Mouse (Mus musculus) gastrocnemius, postnatal 36 days (tissue): ENCODE data around the gene Rims3. TPM values are rescaled to one million over a fixed set of nuclear protein-coding genes. Genes with fewer than 3 reads are reported as not detected.

Experiments
- DNase-seq, 2 experiments: peaks; one replicate each; pipeline ENCODE4 v3.0.0; 2022
- intact Hi-C: fragments of 180-260 bp; cut with DNase I; formaldehyde crosslinking; loops from one replicate; pipeline ENCODE4 v1.15.1; 2025
- long read RNA-seq, 2 experiments: library from polyadenylated mRNA; stranded (forward); transcript quantifications; one replicate each; pipeline ENCODE4 v2.0.0; 2021
- total RNA-seq, 2 experiments: library from RNA; stranded (reverse); gene quantifications; 2 replicates each; pipeline ENCODE4 v1.2.3; 2021

Gene Rims3
- total RNA-seq, result under 1 TPM in 1 of 2 experiments, not detected in 1; 0.05 TPM
- long read RNA-seq, experiment 1, result 0 reads
- long read RNA-seq, experiment 2, result 0 reads

DNA sequence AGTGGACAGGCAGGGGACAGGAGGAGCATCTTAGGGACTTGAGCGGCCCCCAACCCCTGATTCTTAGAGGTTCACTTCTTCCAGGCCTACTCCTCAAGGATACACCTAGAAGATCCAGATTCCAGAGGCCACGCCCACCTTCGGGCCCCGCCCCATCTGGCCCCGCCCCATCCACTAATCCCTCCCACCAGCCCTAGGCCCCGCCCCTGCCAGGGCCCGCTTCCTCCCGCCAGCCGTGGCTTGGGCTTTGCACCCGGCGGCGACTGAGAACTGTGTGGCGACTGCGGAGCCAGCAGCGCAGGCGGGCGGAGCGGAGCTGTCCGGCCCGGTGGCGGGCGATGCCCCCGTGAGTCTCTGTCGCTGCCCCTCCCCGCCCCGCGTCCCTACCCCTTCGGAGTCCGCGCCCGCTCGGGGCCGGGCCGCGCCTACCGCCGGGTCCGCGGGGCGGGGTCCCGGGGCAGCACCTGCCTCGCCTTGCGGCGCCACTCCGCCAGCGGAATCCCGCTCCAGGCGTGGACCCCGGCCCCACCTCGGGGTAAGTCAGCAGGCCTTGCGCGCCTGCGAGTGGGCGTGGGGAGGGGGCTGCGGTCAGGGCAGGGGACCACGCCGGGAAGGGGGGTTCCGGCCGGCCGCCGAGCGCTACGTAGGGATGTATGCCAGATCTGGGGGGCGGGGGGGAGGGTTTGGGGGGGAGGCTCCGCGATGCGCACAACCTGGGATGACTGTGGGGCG, at the start of gene Rims3:
Rims3 (plus strand) TSS at position 229 of the 732 bp plus-strand sequence.
- DNase-seq, result no peak
- intact Hi-C loops, result loop anchor here (5.0 kb wide), 2 partner anchors 33 to 58 kb away; no protein-coding TSS in a partner anchor

- no peak for DNase-seq
- intact Hi-C loops, result no loop called here
Observed at GRCm38 (mm10) chr4:120805816-120806215, 48.8 kb upstream of the Rims3 start.

DNA sequence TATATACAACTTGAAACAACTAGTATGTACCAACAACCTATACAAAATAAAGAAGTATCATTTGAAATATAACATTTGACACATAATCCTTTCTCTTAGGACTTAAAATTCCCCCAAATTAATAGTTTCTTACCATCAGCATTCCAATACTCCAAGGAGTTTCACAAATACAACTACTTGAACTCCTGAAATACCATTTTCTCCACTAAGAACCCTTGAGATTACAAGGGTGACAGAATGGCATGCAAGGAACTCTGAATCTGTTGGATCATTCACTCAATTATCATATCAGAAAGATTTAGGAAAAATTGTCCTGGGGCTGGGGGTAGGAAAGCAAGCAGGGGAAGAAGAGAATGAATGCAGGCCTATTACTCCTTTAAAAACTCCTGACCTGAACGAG, 40.9 kb upstream of the Rims3 start:
- intact Hi-C loops, result no loop called here

GRCm38 (mm10) chr4:120814171-120814570, 40.4 kb upstream of the Rims3 start:
- DNase-seq, result no peak
- intact Hi-C loops, result no loop called here

More for the DNA sequence above, 40.9 kb upstream of the Rims3 start:
- no peak for DNase-seq

DNA sequence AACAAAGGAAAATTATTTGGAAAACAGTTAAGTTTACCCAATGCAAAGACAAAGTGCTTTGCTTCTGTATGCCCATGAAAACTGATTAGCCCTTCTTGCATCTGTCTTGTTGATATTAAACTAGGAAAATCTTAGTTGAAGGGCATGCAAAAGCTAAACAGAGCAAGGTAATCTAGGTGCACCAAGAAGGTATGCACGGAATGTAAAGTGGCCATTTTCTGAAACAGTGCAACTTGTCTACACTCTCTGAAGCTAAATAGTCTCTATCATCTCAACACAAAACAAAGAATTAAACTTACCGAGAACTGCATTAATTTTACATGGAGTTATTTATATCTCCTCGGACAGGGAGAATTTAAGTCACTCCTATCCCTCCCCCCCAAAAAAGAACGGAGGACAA, 39.5 kb upstream of the Rims3 start:
- intact Hi-C loops, result no loop called here
- DNase-seq, result no peak

DNA sequence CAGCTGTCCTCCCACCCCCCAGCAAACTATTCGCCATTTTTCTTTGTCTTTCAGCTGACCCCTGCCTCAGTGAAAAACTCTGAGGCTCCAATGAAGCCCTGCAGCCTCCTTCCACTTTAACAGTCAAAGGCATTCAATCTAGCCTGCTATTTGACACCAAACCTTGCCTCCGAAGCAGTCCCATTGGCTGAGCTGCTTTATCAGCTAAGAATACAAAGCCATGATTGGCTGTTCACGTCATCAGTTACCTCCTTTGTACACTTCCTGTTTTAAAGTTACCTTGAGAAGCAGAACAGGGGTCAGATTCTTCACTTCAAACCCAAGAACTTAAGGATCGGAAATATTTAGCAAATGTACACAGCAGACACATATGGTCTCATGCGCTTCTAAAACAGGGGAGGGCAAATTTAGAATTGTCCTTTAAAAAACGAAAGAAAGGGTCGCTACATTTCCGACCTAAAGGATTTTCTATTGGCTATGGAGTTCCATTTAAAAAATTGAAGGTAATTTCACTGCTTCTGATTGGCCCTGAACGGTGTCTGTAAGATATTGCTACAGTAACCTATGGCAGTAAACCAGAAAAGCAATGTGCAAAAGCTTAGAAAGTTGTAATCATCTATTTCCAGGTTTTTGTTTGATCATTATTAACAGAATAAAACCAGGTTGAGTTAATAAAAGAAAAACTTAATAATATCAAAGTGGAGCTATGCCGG, 38.8 kb upstream of the Rims3 start:
- DNase-seq, result peak in 1 of 2 experiments; percentile 61
- intact Hi-C loops, result no loop called here

DNA sequence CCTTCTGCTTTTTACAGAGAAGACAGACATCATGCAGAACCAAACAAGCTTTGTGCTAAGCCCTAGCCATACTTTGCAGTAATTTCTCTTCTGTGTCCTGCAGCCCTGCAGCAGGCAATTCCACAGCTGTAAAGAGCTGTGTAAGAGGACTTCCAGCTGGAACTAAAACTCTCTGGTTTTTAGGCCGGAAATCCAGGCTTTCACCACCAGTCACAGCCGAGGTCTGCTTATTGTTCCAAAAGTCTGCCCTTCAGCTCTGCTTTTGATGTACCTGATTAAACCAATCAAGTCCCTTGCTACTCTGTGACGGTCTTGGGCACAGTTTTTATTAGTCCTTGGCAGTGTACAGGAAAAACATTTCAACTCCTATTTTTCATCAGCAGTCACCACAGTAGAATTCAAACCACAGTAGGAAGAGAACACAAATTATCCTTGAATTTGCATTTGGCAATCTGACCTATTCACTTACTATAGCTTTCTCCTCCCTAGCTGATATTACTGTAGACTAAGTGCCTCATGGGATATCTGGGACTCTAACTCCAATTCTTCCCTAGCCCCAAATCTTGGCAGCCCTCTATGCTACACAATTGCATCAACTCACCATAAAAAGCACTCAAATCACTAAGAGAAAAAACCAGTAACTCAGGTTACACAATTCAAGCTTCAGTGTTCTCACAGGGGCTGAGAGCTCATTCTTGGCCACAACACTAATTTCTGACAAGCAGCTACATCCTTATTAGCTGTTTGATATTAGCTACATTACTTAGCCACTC, 37.4 kb upstream of the Rims3 start:
- intact Hi-C loops, result no loop called here
- no peak for DNase-seq

- no peak for DNase-seq
- intact Hi-C loops, result no loop called here
Observed at GRCm38 (mm10) chr4:120817951-120818350, 36.7 kb upstream of the Rims3 start.

DNA sequence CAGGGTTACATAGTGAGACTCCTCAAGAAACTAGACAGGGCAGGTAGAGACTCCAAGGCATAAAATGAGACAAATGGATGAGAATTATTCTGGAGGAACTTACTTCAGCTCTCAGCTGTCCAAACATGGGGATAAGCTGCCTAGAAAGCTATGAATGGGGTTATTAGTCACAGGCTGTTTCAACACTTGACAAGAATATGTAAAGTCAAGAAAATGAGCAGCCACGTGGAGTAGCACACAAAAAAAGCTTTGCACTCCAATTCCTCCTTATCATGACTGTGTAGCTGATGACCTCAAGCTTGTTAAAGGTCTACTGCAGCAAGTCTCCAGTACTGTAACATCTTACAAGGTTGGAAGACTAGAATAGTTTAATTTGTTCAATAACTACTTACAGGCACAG, 35.3 kb upstream of the Rims3 start:
- intact Hi-C loops, result no loop called here
- DNase-seq, result no peak

DNA sequence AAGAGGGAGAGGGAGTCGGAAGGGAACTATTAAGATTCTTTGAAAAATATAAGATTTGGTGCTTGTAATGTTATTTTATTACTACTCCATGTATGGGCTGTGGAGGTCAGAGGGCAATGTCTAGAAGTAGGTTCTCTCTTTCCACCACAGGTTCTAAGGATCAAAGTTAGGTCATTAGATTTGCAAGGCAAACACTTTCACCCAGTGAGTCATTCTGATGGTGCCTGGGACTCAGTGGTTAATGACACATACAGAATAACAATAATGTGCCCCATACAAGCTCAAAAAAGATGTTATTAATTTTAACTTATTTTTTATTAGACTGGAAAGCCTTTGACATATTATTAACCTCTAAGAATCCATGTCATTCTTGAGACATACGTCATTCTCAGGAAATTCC, 34.7 kb upstream of the Rims3 start:
- intact Hi-C loops, result no loop called here
- DNase-seq, result no peak

DNA sequence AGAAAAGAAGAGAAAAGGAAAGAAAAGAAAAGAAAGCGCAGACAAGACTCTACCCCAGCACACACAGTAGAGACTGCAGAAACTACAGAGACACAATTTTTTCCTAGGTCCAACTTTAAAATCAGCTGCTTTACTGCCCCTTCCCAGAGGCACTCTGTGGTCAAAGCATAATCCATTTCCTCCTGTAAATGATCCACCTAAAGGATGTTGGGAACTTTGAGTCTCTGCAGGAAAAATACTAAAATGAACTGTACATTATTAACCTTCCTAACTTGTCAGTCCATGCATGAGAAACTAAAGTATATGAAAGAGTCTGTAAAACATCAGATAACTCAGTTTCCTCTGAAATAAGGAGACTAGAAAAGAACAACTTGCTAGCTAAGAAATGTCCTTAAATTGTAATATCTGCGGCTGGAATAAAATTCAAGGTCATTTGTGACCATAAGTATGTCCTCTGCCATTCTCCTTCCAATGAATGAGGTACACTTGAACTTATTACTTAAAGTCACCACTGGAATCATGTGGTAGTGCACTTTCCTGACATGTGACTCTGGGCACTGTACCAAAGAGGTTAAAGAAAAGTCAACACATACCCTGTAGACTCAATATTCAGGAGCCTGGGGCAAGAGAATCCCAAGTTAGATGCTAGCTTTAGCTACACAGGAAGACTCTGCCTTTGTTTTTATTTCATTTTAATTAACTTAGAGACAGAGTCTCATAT, 32.3 kb upstream of the Rims3 start:
- intact Hi-C loops, result no loop called here
- DNase-seq, result no peak

DNA sequence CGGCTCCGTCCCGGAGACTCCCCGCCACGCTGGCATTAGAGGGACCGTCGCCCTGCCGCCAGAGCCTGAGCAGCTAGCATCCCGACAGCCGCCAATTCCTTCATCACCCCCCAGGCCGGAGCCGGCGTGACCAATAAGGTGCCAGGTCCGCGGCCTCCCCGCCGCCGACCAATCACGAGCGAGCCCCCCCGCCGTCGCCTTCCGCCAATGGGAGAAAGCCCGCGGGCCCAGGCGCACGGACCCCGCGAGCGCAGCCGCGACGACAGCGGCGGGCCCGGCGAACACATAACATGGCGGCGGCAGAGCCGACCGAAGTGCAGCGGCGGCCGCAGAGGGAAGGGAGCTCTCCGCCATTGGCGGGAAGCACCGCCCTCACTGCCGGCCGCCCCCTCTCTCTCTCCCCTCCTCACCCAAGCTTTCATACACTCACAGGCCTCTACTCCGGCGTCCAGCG, 29.5 kb upstream of the Rims3 start:
- intact Hi-C loops, result no loop called here
- DNase-seq, result peak; percentile 92 to 95

DNA sequence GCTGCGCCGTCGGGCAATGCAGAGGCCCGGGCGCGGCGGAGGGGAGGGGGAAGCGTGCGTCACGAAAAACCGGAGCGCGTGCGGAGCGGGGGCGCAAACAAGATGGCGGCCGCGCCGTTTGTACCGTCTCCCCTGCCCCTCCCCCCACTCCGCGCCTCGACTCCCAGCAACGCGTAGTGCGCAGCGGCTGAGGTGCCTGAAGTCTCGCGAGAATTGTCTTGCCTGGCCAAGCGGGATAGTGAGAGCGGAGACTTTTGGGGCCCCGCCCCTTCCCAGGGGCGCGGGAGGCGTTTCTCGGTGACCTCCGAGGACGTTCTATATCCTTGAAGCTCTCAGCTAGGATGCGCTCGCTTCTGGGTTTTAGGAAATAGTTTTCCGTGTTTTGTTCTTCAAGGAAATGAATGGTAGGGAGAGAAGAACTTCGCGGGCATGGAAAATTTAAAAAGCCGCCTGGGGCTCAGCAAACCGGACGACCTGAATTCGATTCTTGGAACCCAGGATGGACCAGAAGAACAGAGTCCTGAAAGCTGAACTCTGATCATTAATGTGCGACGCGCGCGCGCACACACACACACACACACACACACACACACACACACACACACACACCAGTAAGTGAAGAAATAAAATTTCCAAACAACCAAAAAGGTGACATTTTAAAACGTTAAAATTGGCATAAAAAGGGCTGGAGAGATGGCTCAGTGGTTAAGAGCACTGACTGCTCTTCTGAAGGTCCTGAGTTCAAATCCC, 28.9 kb upstream of the Rims3 start:
- intact Hi-C loops, result no loop called here
- DNase-seq, result peak; percentile 92 to 98

DNA sequence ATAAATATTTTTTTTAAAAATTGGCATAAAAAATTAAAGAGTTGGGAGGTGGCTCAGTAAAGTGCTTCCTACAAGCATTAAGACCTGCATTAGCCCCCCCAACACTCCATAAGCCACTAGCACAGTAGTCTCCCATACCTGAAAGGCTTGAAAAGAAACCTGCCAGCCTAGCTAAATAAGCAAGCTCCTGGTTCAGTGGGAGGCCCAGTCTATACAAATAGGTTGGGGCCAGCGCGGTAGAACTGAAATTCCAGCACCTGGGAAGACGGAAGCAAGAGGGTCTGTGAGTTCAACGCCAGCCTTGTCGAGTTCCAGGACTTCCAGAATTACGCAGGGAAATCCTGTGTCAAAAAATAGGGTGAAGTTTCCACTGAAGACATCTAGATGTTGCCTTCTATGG, 28.2 kb upstream of the Rims3 start:
- intact Hi-C loops, result no loop called here
- no peak for DNase-seq

DNA sequence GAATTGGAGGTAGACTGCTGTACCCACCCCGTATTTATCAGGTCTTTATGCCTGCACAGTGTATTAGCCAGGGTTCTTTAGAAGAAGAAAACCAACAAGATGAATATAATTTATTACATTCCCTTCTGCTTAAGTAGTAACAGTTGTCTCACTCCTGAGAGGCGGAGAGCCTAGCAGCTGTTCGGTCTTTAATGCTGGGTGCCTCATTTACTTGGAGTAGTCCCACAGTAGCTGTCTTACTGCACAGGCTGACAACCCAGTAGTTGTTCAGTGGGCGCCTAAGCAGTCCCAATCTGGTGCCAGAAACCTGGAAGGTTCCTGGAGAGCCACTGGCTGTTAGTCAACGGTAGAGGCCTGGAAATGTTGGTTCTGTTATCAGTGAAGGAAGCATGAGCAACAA, 23.8 kb upstream of the Rims3 start:
- no peak for DNase-seq
- intact Hi-C loops, result no loop called here

GRCm38 (mm10) chr4:120831472-120831871, 23.1 kb upstream of the Rims3 start, which contains the start of gene Nfyc:
Gene Nfyc (minus strand): TSS chr4:120831572.
- DNase-seq, result no peak
- intact Hi-C loops, result no loop called here

GRCm38 (mm10) chr4:120841342-120841741, 13.3 kb upstream of the Rims3 start:
- intact Hi-C loops, result no loop called here
- DNase-seq, result no peak

- DNase-seq, result no peak
- intact Hi-C loops, result no loop called here
Observed at GRCm38 (mm10) chr4:120844423-120845082, 10.1 kb upstream of the Rims3 start.

DNA sequence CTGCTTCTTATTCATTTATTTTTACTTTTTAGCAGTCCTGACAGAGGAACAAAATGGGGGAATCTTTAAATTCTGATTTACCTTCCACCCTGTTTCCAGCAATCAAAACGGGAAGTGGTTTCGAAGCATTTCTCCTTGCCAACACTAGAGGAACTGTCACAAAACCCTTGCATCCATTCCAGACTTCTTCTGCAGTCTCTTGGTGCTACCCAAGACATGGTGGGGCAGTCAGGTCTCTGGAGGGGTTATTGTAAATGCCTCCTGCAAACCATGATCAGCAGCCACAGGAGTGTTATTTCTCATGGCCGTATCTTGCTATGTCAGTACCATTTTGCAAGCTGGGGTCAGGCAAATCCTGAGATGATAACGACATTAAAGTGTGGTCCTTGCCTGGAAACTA, 9.5 kb upstream of the Rims3 start:
- intact Hi-C loops, result no loop called here
- DNase-seq, result no peak
